Mouse (Mus musculus) lung, adult 2 months (tissue): ENCODE measurements around the gene Mob3a. TPM values are rescaled to one million over a fixed set of nuclear protein-coding genes. Genes with fewer than 3 reads are reported as not detected.

Experiments used
- DNase-seq: peaks from one replicate; pipeline ENCODE4 v3.0.0; 2022
- H3K4me1 ChIP-seq: fragments of 200-500 bp; 2 replicates; pipeline ENCODE4 v1.6.1; 2011; ENCODE audit warnings: low read length; ENCODE audit not compliant: control insufficient read depth, insufficient read depth
- H3K4me3 ChIP-seq: fragments of 200-500 bp; replicated peaks from 2 replicates; pipeline ENCODE3; 2011; ENCODE audit warnings: low read depth, mild to moderate bottlenecking, control low read depth, low read length; ENCODE audit errors: extremely low read depth
- CTCF ChIP-seq: fragments of 200-500 bp; IDR thresholded peaks from 2 replicates; pipeline ENCODE4 v1.5.1; 2011; ENCODE audit warnings: mild to moderate bottlenecking, low read length, control low read depth; ENCODE audit not compliant: insufficient read depth
- POLR2A ChIP-seq: fragments of 200-500 bp; IDR thresholded peaks from 2 replicates; pipeline ENCODE4 v1.6.1; 2011; ENCODE audit warnings: low read depth, mild to moderate bottlenecking, control low read depth, low read length, borderline replicate concordance; ENCODE audit errors: extremely low read depth
- WGBS: fragments of 180-500 bp; shearing (Covaris S2); methylation state at CpG from one replicate; pipeline ENCODE4 v1.1.7; 2018; 5-methylcytosine and 5-hydroxymethylcytosine counted together
- polyA plus RNA-seq: library from polyadenylated mRNA; depleted of rRNA; stranded (reverse); fragments of >200 nt; gene quantifications from 2 replicates; pipeline ENCODE4 v1.2.3, GENCODE M21; 2012

The Mob3a gene
- polyA plus RNA-seq, 1 experiment: 52.4 TPM

DNA sequence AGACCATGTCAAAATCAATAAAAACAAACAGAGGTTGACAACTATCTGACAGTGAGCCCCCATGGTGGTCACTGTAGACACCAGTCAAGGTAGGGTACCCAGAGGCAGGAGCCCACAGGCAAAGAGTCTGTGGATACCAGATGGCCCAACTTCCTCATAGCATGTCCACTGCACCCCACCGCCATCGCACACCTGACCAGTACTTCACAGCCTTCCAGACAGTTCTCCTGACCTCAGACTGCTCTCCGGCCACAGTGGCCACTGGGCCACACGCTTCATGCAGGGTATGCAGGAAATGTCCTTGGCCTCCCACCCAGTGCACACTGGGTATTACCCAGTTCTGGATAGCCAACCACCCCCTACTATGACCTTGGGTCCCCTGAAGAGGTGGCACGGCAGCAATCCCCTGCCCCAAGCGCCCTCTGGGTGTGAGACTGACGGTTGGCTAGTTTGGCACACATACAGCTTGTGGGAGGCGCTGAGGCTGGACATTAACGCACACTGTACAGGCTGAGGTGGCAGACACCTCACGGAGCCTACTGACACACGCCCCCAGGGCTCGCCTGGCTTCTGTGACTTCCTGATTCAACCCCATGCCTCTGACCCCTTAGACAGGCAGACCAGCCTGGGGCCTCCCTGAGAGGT is 8.3 kb downstream of the Mob3a start:
- peaks cover 25% of the 10 kb centered on the region for H3K4me1 ChIP-seq
- no peak overlapping the region for H3K4me3 ChIP-seq
- no peak for DNase-seq
- TF ChIP-seq CTCF (no peak), POLR2A (no peak)
- 79% methylated on average over 12 of the region's 12 CpGs for WGBS

DNA sequence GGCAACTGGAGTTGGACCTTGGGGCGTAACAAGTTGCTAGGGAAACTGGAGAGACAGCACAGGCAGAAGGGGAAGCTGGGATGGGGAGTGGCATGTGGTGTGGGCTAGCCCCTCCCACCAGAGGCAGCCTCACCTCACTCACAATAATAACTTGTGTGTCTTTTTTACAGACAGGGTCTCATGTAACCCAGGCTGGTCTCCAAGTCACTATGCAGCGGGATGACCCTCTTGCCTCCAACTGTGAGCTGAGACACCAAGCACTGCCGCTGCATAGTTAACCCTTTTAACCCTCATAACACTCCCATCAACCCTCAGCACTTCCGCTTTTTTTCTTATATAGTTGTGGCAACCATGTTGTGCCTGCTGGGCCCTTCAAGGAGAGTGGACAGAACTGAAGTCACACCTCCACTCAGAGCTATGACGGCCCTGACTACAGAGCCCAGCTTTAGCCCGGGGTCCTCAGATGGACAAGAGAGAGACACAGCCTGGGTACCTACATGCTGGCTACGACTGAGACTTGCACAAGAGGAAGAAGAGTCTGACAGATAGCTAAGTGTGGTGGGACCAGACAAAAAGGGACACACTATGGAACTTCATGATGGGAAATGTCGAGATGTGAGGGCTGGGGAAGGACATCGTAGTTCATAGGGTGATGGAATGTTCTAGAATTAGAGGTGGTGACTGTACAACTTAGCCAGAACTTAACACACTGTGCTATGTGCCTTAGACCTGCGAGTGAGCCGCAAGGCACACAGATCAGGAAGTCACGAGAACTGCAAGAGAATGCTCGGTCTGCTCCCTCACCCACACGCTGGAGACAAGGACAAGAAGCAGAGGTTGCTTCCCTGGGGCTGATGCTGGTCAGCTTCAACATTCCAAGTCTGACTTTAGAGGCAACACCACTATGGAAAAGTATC is 9.3 kb downstream of the Mob3a start:
- peaks cover 25% of the 10 kb centered on the region for H3K4me1 ChIP-seq
- WGBS: 67% methylated on average over 14 of the region's 14 CpGs
- no peak for DNase-seq
- no peak overlapping the region for H3K4me3 ChIP-seq
- no peak; the same call in 1 of the 2 replicates for TF ChIP-seq POLR2A

DNA sequence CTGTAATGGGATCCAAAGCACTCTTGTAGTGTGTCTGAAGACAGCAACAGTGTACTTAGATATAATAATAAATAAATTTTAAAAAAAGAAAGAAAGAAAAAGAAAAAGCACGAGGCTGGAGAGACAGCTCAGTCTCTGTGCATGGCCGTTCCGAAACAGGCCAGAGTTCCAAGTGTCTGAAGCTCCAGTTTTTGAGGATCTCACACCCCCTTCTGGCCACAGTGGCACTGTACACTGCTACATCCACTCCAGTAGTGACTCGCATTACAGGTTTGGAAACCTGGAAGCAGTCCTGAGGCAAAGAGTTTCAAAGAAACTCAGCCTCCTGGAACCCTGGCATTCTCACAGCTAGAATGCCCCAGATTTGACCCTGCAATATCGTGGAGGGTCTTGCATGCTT is 13.9 kb downstream of the Mob3a start:
- DNase-seq: peak; percentile 72
- Histone ChIP-seq H3K4me3 (no peak overlapping the region), H3K4me1 (no peaks in the 10 kb centered on the region)
- 19% methylated on average over 5 of the region's 5 CpGs for WGBS
- TF ChIP-seq CTCF (peak; percentile 81), POLR2A (no peak)

DNA sequence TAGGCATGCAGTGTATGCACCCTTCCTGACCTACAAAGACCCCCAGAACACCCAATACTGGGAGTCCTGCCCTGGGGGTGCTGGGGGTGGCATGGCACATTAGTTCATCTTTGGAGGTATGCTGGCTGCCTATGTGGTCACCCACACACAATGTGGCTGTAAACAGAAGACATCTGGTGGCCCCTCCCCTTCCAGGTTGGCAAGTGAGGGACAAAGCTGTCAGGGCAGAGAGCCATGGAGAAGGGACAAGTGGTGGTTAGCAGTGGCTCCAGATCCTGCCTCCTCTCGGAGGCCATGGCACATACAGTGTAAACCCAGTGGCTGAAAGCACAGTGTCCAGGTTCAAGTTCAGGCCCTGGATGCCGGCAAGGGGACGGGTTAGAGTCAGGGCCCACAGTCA is 15.2 kb downstream of the Mob3a start:
- WGBS: 82% methylated on average over 3 of the region's 3 CpGs
- DNase-seq: no peak
- TF ChIP-seq CTCF (no peak), POLR2A (no peak)
- H3K4me1 ChIP-seq: no peaks in the 10 kb centered on the region
- H3K4me3 ChIP-seq: no peak overlapping the region

DNA sequence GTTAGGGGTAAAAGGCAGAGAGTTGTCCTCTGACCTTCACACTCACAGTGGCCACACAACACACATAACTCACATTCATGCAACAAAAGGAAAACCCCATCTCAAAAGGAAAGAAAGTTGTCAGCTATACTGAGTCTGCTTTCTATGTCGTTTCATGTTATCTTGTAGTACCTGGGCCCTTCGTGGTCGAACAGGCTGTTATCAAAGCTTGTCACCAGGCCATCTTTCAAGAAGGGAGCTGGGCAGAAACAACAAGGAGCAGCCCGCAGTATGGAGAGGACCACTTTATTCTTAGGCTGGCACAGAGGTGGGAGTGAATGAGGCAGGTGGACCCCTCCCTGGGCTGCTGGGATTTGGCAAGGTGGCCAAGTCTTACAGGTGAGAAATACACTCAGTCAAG is 16.8 kb downstream of the Mob3a start:
- peaks cover 3% of the 10 kb centered on the region; the same call in 1 of the 2 replicates for H3K4me1 ChIP-seq
- 86% methylated on average over 4 of the region's 4 CpGs for WGBS
- no peak for TF ChIP-seq CTCF
- TF ChIP-seq POLR2A: no peak
- no peak overlapping the region for H3K4me3 ChIP-seq
- no peak for DNase-seq

DNA sequence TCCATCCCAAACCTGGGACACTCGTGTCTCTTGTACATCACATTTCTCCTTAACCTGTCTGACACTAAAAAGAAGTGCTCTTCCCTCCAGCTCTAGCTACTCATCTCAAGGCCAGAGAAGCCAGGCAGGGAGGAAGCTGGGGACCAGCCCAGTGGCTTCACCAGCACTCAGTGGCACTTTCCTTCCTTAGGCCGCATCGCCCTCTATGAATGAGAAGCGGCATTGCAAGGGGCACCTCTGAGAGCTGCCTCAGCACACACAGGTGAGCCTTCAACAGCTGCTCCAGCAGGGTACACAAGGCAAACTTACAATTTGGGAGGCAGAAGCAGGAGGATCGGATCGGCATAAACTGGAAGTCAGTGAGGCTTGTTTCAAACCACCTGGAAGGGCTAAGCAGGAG is 17.6 kb downstream of the Mob3a start:
- no peak overlapping the region for H3K4me3 ChIP-seq
- no peak for TF ChIP-seq POLR2A
- peak; percentile 90 for TF ChIP-seq CTCF
- WGBS: 44% methylated on average over 6 of the region's 6 CpGs
- H3K4me1 ChIP-seq: peaks cover 11% of the 10 kb centered on the region
- DNase-seq: peak; percentile 73

DNA sequence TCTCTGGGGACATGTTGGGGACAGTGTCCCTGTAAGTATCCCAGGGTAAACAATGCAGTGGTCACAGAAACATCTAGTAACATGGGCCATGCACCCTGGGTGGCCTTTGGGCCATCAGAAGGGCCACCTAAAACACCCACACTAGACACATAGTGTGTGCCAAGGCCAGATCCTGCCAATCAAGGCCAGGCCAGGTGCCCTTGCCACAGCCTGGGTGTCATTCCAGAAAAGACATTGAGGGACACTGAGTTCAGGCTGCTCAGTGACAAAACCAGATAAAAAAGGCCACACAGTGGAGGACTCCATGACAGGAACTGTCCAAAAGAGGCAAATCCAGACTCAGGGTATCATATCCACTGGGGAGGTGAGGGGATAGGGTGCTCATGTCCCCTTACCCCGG is 18.1 kb downstream of the Mob3a start:
- peaks cover 16% of the 10 kb centered on the region for H3K4me1 ChIP-seq
- DNase-seq: no peak
- no peak for TF ChIP-seq CTCF
- TF ChIP-seq POLR2A: no peak
- no peak overlapping the region for H3K4me3 ChIP-seq
- 83% methylated on average over 1 of the region's 1 CpGs for WGBS

DNA sequence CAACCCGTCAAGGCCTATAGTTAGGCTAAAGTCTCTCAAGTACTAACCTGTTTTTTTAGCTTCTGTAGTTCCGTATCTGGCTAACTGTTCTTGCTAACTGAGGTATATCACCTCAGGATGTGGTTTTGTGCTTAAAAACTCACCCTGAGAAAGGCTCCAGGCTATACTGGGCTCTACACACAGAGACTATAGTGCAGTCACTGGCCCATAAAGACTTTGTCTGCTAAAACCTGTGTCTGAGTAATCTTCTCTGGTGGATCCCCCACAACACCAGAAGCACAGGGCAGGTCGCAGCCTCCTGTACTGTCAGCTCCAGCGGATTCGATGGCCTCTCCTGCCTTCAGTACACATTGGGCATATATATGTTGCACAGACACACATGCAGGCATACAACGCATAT is 19.8 kb downstream of the Mob3a start:
- Histone ChIP-seq H3K4me1 (peaks cover 24% of the 10 kb centered on the region), H3K4me3 (no peak overlapping the region)
- no peak for DNase-seq
- WGBS: 90% methylated on average over 6 of the region's 6 CpGs
- no peak for TF ChIP-seq POLR2A
- TF ChIP-seq CTCF: no peak

DNA sequence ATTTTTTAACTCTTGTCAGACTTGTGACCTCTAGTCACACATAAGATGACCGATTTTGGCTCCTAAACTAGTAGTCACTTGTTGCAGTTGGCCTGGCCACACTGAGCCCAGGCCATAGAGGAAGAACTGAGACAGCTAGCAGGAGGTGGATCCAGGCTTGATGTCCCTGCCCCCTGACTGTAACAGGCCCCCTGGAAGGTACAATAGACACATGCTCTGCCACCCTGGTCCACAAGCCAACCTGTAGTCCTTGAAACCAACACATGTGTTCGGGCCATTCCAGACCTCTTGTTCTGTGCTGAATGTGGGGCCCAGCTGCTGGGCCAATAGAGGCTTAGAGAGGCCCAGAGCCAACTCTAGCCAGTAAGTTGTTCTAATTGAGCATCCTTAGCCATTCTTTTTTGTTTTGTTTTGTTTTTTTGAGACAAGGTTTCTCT is 21.5 kb downstream of the Mob3a start:
- no peak for TF ChIP-seq POLR2A
- TF ChIP-seq CTCF: no peak

DNA sequence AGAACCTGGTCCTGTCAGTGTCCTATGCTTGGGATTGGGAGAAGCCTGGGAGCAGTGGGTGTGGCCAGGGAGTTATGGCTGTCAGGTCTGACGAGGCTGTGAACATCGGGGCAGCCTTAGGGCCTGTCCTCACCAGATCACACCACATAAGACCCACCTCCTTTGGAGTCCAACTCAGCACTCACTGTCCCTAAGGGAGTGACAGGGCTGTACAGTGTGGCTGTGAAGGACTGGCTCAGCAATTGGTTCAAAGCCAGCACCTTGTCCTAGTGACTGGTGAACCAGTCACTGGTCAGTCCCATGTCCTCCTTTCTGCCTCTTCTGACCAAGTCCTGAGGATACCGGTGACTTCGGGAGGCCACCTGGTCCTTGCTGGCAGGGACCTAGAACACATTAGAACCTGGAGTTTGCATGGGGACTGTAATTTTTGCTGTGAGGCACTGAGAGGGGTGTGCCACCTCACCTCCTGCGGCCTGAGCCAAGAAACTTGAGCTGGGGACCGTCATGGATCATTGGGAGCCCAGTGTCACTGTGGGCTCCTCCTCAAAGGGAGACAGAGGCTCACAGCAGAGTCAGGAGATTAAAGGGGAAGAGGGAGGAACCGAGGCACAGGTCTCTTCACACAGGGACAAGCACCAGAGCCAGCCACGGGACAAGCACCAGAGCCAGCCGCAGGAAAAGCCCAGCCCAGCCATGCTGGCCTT is 22.1 kb downstream of the Mob3a start:
- TF ChIP-seq CTCF: no peak
- no peak for TF ChIP-seq POLR2A
- H3K4me3 ChIP-seq: no peak overlapping the region
- WGBS: 31% methylated on average over 9 of the region's 9 CpGs
- H3K4me1 ChIP-seq: peaks cover 26% of the 10 kb centered on the region
- no peak for DNase-seq

More for the DNA sequence above, 21.5 kb downstream of the Mob3a start:
- WGBS: 60% methylated on average over 2 of the region's 2 CpGs
- H3K4me3 ChIP-seq: no peak overlapping the region
- peaks cover 26% of the 10 kb centered on the region for H3K4me1 ChIP-seq
- DNase-seq: no peak
